Mouse (Mus musculus) heart, postnatal 10 days (tissue): ENCODE data around the gene Cep112. TPM values are rescaled to one million over a fixed set of nuclear protein-coding genes. Genes with fewer than 3 reads are reported as not detected.
A peak's percentile ranks its signal among the peaks of the same experiment; 100 is the strongest.

Experiments
- DNase-seq, 2 experiments: peaks; one replicate each; pipeline ENCODE4 v3.0.0; 2021
- intact Hi-C: fragments of 180-260 bp; cut with DNase I; formaldehyde crosslinking; loops from one replicate; pipeline ENCODE4 v1.15.1; 2025
- total RNA-seq, 2 experiments: library from RNA; stranded (reverse); gene quantifications; 2 replicates each; pipeline ENCODE4 v1.2.3; 2021

Cep112 gene
- total RNA-seq, 2 experiments from 2014 or later: 10.8 to 11.8 TPM

- intact Hi-C loops: no loop called here
- no peak for DNase-seq
These were observed 349.2 kb downstream of the Cep112 start for GRCm38 (mm10) chr11:108774019-108774670.

GRCm38 (mm10) chr11:108777158-108777557 lies 352.2 kb downstream of the Cep112 start:
- intact Hi-C loops: no loop called here
- DNase-seq: no peak

GRCm38 (mm10) chr11:108780271-108781250 lies 355.6 kb downstream of the Cep112 start:
- intact Hi-C loops: no loop called here
- DNase-seq: peak; percentile 34 to 42

- intact Hi-C loops: no loop called here
- DNase-seq: no peak
These were observed 373.4 kb downstream of the Cep112 start for GRCm38 (mm10) chr11:108798398-108798797.

GRCm38 (mm10) chr11:108799695-108800094 lies 374.7 kb downstream of the Cep112 start:
- DNase-seq: no peak
- intact Hi-C loops: no loop called here

GRCm38 (mm10) chr11:108804030-108804429 lies 379.0 kb downstream of the Cep112 start:
- intact Hi-C loops: no loop called here
- no peak for DNase-seq

GRCm38 (mm10) chr11:108805947-108806346 lies 381.0 kb downstream of the Cep112 start:
- no peak for DNase-seq
- intact Hi-C loops: no loop called here

GRCm38 (mm10) chr11:108809626-108810025 lies 384.6 kb downstream of the Cep112 start:
- intact Hi-C loops: no loop called here

GRCm38 (mm10) chr11:108821771-108822170 lies 396.8 kb downstream of the Cep112 start:
- DNase-seq: no peak
- intact Hi-C loops: no loop called here

More at GRCm38 (mm10) chr11:108809626-108810025, 384.6 kb downstream of the Cep112 start:
- no peak for DNase-seq

GRCm38 (mm10) chr11:108822257-108822656 lies 397.3 kb downstream of the Cep112 start:
- intact Hi-C loops: no loop called here

GRCm38 (mm10) chr11:108827321-108827720 lies 402.3 kb downstream of the Cep112 start:
- no peak for DNase-seq
- intact Hi-C loops: no loop called here

More at GRCm38 (mm10) chr11:108822257-108822656, 397.3 kb downstream of the Cep112 start:
- DNase-seq: no peak

- intact Hi-C loops: no loop called here
These were observed 403.5 kb downstream of the Cep112 start for GRCm38 (mm10) chr11:108828374-108829025.

GRCm38 (mm10) chr11:108836706-108837105 lies 411.7 kb downstream of the Cep112 start:
- intact Hi-C loops: no loop called here

More at GRCm38 (mm10) chr11:108828374-108829025, 403.5 kb downstream of the Cep112 start:
- DNase-seq: no peak

GRCm38 (mm10) chr11:108840195-108840594 lies 415.2 kb downstream of the Cep112 start:
- intact Hi-C loops: no loop called here
- DNase-seq: no peak

More at GRCm38 (mm10) chr11:108836706-108837105, 411.7 kb downstream of the Cep112 start:
- no peak for DNase-seq

- intact Hi-C loops: no loop called here
- DNase-seq: no peak
These were observed 417.8 kb downstream of the Cep112 start for GRCm38 (mm10) chr11:108842765-108843164.

- peak in 1 of 2 experiments; percentile 20 for DNase-seq
These were observed 421.0 kb downstream of the Cep112 start for GRCm38 (mm10) chr11:108845971-108846370.

GRCm38 (mm10) chr11:108846479-108846878 lies 421.5 kb downstream of the Cep112 start:
- intact Hi-C loops: no loop called here

More at GRCm38 (mm10) chr11:108845971-108846370, 421.0 kb downstream of the Cep112 start:
- intact Hi-C loops: no loop called here

GRCm38 (mm10) chr11:108851771-108852170 lies 426.8 kb downstream of the Cep112 start:
- intact Hi-C loops: no loop called here
- no peak for DNase-seq

More at GRCm38 (mm10) chr11:108846479-108846878, 421.5 kb downstream of the Cep112 start:
- DNase-seq: peak in 1 of 2 experiments; percentile 7

- intact Hi-C loops: no loop called here
- no peak for DNase-seq
These were observed 432.3 kb downstream of the Cep112 start for GRCm38 (mm10) chr11:108857254-108857653.

GRCm38 (mm10) chr11:108857678-108858338 lies 432.8 kb downstream of the Cep112 start:
- no peak for DNase-seq
- intact Hi-C loops: no loop called here
